Mouse (Mus musculus): ENCODE results near the gene Ttc7b.

DNA sequence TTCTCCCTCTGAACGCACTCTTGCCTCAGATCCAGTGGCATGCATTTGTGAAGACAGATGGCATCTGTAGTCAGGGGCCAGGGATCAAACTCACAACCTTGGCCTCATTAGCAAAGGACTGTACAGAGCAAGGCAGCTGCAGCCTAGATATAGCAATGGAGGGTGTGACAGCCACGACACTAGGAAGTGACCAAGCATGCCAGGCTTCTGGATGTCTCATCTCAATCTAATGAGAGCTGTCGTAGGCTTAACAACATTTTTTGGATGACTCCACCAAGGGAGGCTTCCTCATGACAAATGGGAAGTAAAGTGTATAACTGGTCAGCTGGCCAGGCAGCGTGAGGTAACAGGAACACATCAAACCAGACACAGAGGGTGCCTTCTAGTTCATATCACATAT lies 94.4 kb downstream of the Ttc7b start:
- TF ChIP-seq CTCF (IDR thresholded peaks at IDR 0.05; ENCODE audit: insufficient read depth, low read depth, low read length), result no peak
- no peak for TF ChIP-seq POLR2A (IDR thresholded peaks at IDR 0.05; ENCODE audit: insufficient read depth, low read depth, low read length)
